ENCODE assay signal across 16 mouse cellular contexts in the genomic region with DNA sequence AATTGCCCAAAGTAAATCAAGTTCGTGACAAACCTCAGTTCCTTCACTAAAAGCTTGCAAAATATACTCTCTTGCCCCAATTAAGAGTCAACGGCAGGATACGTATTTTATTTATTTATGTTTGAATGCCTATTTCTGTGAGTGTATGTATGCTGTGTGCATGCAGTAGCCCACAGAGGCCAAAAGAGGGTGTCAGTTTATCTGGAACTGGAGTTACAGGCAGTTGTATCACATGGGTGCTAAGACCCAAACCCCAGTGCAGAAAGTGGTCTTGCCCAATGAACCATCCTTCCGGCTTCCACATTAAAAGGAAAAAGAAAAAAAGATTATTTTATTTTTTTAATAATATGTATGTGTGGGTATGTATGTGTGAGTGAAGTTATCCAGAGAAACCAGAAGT. TPM values are rescaled to one million over a fixed set of nuclear protein-coding genes. Genes with fewer than 3 reads are reported as not detected.
A peak's percentile ranks its signal among the peaks of the same experiment; 100 is the strongest.
DNase-seq lines count a peak whose midpoint lies in the region; TF ChIP-seq lines count a peak whose summit lies in the region.
"Had no signal": no experiment of that assay in that cellular context is flagged by ENCODE, and none has a peak within 500 bp of the region (broad histone marks: within the 10 kb centered on the region; RNA-seq: fewer than 3 reads in every experiment).

No protein-coding gene starts in this region.

- TF ChIP-seq CTCF in E14TG2a.4 (conservative IDR thresholded peaks at IDR 0.05; ENCODE audit: low read length) = peak; percentile 19; the same call in 1 of the 2 replicates

- H3K4me1 ChIP-seq in E14TG2a.4 (replicated peaks; ENCODE audit: low read depth, low read length) = peaks cover 35% of the 10 kb centered on the region
- H3K4me1 ChIP-seq: forebrain, embryonic 13.5 days; hindbrain, embryonic 12.5 days; hindbrain, embryonic 15.5 days had no signal

- H3K27me3 ChIP-seq in E14TG2a.4 (ENCODE audit: insufficient read depth, low read length) = no peaks in the 10 kb centered on the region
- H3K27me3 ChIP-seq: forebrain, embryonic 13.5 days; hindbrain, embryonic 12.5 days; hindbrain, embryonic 15.5 days had no signal

- DNase-seq in A20 (ENCODE audit: low read depth, low spot score) (peak; percentile 11), R1 (ENCODE audit: low read depth, low spot score) (peak; percentile 54)
- DNase-seq in urinary bladder, postnatal 14 days (ENCODE audit: low spot score) = no peak
- DNase-seq in heart, adult 18-20 months = no peak
- no peak for DNase-seq in left cerebral cortex, adult 18-20 months (ENCODE audit: low spot score in 2 of 2)
- DNase-seq: adrenal gland, adult 8-10 months; adrenal gland, postnatal 25 days; cerebellum, adult 11-12 months; cerebellum, adult 8-10 months; gastrocnemius, postnatal 10 days; gastrocnemius, postnatal 36 days had no signal

- H3K36me3 ChIP-seq in E14TG2a.4 (ENCODE audit: insufficient read depth, low read length) = peaks cover 15% of the 10 kb centered on the region
- H3K36me3 ChIP-seq: hindbrain, embryonic 12.5 days; hindbrain, embryonic 15.5 days had no signal

- no peak overlapping the region for H3K4me3 ChIP-seq in E14TG2a.4 (replicated peaks; ENCODE audit: low read length)
- H3K4me3 ChIP-seq: forebrain, embryonic 13.5 days; hindbrain, embryonic 12.5 days; hindbrain, embryonic 15.5 days had no signal

- H3K9me3 ChIP-seq in E14TG2a.4 (ENCODE audit: low read length) = no peaks in the 10 kb centered on the region
- H3K9me3 ChIP-seq: forebrain, embryonic 10.5 days; forebrain, embryonic 13.5 days; hindbrain, embryonic 12.5 days; hindbrain, embryonic 15.5 days had no signal

RNA-seq across cellular contexts. Expression of gene Tango6, which starts 1.5 kb away (rescaled TPM):
- 10 to 100 TPM in 1 of 2 experiments, 1 to 10 TPM in 1; 10.0 to 10.8 TPM for total RNA-seq in heart, adult 18-20 months (2021)
- total RNA-seq in left cerebral cortex, adult 18-20 months (2021) = 1 to 10 TPM; 6.6 to 6.8 TPM

Comparison
In these comparisons a context has a peak if more than half of its experiments do, and no peak if none do; other contexts are left out.
1. DNase-seq: peak in A20 (single experiment) and R1 (single experiment); none in urinary bladder, postnatal 14 days (single experiment), heart, adult 18-20 months (0 of 2) and left cerebral cortex, adult 18-20 months (0 of 2).